Mouse (Mus musculus): Measurements from ENCODE around the gene Scp2d1.
"Not testable (repeated sequence)": the region's sequence is repeated elsewhere in the genome, so short reads cannot be mapped to it uniquely, and the experiment has no call there.

The Scp2d1 gene

DNA sequence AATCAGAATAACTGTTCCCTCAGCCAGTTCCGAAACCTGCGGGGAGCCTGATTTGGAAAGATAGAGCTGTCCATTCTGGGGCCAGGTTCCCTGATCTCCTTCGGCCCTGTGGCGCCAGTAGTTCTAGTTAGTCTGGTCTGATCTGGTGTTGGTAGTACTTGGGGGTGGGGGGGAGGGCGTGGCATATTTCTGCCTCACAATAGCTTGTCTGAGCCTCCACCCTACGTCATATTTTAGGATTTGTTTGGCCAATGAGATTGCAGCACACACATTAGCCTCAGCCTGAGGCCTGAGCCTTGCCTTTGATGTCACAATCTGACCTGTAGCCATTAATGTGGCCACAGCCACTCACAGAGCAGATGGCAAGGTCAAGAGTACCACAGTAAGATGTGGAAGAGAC, at the start of gene Scp2d1:
Gene Scp2d1, plus strand, starts transcription at position 301 of the 400 bp plus-strand sequence.
- not testable (repeated sequence) for DNase-seq

DNA sequence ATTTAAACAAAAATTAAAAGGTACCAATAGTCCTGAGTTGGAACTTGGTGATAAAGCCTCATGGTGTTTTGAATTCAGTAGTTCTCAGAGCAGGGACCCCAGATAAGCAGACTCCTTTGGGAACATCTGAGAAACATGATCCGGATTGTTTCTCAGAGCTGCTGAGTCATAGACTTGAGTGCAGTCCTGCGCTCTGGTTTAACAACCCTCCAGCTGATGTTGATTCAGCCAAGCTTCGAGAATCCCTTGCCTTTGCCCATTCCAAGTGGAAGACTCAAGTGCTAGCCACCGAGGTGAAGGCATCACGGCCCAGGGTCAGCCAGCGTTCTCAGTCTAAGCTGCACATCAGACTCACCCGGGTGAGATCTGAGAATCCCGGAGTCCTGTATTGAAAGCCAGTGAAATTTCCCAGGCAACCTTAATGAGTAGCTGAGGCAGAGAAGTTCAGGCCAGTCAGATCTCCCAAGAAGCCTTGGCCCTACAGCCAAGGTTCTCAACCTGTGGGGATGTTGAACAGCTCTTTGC, 48.8 kb upstream of the Scp2d1 start:
- no peak for DNase-seq

DNA sequence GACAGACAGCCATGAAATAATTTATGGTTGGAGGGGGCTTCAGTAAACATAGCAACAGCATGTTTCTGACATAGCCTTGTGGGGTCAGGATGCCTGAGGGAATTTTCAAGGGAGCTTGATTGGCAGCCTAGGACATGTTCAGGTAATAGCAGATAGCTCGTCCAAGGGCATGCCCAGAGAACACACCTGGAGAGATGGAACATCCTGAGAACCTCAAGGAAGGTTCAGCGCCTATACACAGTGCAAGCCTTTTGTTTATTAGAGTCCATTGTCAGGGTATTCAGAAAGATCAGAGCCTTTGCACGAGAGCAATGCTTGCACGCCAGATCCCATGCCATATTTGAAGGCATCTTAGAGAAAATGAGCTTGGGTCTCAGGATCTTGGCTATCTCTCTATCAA, 47.8 kb upstream of the Scp2d1 start:
- DNase-seq, result no peak

DNA sequence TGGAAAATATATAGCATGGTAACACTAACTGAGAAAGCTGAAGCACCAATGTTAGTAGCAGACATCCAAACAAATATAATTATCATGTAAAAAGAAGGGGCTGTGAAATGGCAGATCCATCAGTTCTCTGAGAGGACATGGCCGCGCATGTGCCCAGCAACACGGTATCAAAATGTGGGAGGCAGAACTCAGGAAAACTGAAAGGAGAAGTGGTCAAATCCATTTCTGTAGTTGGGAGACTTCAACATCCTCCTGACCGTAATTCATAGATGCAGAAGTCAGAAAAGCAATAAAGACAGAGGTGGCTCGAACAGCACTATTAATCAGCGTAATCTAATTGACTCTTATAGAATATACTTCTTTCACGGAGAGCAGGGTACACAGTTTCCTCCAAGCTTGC, 44.2 kb upstream of the Scp2d1 start:
- no peak for DNase-seq

DNA sequence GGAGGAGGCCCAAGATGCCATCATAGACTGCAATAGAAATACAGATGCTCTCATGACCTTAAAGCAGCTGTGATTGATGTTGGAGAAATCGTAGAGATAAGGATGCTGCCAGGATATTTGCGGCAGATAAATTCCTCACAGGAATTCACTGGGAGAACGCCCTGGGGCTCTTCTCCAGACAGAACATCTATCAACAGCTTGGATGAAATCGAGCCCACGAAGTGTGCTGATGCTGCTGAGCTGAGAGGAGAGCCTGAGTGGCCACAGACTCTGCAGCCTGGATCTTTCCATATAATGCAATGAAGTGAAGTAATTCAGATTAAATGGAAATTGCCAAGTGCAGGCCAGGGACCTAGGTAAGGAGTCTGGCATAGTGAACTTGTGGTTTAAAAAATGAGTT, 42.7 kb upstream of the Scp2d1 start:
- peak; percentile 9 to 36 for DNase-seq

DNA sequence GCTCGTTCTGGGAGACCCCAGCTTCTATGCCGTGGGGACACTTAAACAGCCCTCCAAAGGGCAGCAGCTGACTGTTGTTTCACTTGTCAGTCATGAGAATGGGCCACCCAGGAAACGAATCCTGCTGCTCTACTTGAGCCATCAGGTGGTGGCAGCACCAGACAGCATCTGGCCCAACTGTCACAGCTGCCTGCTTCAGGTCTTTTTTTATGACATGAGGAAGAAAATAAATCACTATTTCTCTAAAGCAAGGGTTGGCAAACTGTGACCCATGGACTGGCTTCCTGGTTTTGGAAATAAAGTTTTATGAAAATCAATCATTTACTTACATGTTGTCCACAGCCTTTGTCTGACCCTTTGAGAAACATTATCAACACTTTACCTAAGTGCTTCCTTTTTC, 41.6 kb upstream of the Scp2d1 start:
- DNase-seq, result peak; percentile 12 to 37

DNA sequence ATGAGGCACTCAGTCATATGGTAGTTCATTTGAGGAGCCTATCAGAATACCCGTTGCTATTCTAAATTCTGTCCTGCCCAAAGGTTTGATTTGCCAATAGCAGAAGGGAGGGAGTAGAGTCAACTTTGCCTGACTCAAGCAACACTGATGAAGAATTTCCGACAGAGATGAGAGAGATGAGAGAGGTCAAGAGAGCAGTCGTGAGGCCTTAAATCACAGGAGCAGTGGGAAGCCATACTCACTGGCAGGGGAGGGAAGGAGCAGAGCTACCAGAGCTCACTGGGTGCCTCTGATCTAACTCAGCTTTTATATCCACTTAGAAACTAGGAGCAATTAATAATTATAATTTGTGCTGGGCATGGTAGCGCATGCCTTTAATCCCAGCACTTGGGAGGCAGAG, 41.0 kb upstream of the Scp2d1 start:
- DNase-seq, result peak; percentile 14 to 32

DNA sequence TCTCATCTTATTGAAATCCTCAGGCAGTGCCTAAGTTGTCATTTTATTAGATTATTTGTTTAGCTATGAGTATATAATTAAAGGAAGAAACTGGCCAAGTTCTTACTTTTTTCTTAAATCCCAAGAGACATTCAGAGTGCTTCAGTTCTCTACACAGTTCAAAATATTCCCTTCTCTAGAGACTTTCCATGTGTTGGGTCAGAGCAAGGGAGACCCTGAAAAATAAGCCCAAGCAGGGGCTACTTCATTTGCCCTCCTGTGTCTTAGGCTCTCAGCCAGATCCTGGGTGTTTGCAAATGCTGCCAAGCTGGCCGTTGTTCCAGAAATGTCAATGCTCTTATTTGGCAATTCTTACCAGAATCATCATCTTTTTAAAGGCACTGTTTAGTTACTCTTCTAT, 40.3 kb upstream of the Scp2d1 start:
- no peak for DNase-seq

DNA sequence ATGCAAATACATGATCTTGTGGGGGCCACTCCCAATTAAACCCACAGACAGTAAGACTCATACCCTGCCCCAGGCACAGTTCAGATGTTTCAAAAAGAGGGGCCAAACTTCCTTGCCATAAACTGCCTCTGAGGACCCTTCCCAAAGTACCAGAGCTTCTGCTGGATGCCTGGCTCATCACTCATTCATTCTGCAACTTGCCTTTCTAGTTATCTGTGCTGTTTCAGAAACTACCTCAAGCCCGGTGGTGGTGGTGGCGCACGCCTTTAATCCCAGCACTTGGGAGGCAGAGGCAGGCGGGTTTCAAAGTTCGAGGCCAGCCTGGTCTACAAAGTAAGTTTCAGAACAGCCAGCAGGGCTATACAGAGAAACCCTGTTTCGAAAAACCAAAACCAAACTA, 39.6 kb upstream of the Scp2d1 start:
- no peak for DNase-seq

DNA sequence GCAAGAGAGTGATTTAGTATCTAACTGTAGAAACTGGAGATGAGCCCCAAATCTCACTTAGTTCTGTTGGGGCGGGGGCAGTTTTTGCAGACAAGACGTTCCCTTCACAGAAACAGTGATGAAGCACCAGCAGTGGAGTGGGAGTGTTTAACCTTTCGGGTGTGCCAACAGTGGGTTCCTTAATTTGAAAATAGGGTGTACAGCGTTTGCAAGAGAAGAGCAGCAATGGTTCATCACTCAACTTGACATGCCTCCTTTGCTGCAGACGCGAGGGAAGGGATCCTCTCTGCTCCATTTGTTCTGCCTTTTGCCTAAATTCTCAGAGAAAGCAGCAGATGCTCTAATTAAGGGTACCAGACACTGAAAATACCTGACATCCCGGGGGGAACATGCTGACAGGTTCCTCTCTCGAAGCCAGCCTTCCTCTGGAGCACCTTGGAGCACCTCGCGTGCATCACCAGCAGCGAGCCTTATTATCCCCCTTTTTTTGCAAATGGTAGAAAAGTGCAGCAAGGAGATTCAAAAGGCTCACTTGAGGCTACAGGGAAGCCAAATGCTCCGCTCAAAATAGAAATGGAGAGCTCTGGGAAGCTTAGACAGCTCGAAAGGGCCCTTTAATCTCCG, 31.7 kb upstream of the Scp2d1 start:
- no peak for DNase-seq

DNA sequence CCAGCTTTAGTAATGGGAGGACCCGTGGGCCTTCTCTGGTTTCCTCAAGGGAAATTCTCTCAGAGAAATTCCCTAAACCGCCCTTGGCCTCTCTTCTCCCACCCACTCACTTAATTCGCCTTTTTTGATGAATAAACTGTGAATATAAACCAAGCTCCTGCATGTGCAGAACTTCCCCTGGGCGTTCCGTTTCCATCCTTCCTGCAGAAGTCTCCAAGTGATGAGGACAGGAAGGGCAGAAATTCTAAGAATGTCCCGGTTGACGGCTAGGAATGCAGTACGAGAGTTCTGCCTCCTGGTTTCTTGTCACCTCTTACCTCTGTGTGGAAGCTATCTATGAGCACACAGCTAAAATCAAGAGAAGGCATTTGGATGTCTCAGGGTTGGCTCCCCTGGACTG, 25.9 kb upstream of the Scp2d1 start:
- DNase-seq, result peak; percentile 12 to 20

DNA sequence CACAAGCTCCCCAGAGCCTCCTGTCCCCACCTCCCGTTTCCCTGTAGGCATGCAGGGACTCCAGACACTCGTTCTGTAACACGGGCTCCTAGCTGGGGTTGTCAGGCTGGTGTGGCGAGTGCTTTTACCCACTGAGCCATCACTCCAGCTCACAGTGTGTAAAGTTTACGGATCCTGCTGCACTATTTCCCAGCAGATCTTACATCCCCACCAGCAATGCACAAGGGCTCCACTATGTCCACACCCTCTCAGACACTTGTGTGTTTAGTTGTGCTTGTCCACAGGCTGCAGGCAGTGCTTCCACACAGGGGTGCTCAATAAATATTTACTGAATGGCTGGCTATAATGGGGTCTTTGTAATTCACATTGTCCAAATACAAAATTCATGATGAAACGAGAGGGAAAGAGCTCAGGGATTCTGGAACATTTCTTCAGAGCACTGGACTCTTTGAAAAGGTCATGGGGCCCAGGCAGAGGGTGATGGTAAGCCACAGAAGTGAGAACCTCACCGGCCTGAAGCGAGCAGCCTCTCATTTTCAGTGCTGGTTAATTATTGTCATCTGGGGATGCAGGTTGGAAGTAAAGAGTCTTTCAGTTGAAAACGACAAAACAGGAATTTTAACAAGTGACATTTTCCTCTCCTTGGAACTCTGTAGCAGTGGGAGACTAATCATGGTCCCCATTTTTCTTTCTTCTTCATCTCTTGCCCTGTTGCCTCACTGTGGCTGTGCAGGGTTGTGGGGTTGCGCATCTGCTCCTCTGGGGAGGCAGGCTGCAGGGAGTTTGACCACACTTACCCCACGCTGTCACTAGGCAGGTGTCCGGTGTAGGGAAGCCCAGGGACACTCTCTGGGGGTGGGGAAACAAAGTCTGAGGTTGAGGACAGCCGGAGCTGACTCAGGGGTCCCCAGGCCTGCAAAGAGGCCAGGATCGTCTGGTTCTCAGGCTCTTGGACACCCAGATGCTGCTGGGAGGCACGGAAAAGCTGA, 15.4 kb upstream of the Scp2d1 start:
- DNase-seq, result no peak

DNA sequence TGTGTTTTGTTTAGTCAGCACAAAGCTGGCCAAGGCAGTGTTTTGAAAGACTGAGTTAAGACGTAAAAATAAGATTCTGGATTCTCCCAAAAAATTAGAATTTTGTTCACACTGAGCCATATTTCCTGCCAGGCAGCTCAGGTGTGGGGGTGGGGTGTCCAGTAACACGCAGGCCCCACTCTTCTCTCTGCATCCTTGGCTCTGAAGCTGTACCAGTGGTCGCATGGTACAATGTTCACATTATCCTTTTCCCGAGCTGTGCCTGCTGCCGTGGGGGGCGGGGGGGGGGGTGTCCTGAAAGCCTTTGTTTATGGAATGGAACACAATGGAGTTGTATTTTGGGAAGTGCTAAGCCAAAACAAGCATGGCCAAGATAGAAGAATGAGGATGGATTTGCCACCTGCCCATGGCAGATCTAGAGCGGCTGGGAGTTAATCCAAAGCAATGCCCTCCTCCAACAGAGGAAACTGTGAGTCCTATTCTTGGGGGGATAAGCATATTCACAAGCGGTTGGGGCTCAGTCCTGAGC, 5.1 kb downstream of the Scp2d1 start:
- no peak for DNase-seq

DNA sequence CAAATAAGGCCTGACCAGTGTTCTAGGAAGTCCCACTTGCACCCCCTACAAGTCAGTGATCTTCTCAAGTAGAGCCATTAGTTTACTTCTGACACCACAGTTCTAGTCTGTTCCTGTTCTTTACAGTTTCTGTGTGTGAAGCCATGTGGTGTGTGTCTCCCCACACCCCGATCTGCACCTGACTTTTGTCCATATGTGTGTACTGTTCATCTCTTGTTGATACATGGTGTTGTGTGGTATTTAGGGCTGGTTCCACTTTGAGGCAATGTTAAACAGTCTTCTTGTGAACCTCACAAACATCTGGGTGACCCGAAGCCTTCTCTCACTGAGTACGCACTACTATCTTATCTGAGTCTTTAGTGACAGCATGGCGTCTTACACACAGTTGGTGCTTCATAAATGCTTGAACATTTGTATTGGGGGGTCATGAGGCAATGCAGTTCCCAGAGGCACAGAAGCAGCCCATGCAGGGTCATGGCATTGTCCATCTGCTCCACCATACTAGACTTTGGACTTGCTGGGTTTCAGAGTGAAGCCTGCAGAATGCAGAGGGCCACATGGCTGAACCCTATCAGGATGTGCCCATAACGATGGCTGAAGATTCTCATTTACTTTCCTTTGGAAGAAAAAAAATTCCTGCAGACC, 13.3 kb downstream of the Scp2d1 start:
- DNase-seq, result no peak

DNA sequence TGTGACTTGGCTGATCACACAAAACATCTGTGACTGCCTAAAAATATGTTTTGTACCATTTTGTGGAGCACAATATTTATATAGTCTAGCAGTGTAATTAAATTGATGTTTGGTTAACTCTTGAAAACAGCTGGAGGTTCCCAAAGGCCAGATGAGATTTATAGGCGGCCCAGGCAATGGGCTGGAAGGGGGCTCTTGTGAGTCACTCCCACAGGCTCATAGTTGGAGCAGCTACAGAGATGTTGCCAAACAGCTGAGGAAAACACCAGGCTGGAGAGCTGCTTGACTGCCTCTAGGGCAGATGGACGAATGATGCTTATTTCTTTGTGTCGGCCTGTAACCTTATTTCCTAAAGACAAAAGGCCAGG, 13.8 kb downstream of the Scp2d1 start:
- no peak for DNase-seq

DNA sequence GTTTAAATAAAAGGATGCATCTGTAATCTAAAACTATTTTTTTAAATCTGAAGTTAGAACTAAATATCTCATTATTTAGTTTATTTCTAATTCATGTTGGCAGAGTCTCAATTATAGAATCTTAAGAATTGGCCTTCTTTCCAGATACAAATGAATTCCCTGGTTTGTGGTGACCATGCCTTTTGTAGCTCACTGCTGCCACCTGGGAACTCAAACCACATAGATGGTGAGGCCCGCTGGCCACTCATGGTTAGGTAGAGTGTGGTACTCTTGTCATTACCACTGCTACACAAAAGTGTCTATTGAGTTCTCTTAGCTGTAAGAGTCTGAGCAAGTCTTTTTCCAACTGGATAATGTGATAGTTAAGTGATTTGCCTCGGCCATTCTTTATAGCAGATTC, 45.4 kb downstream of the Scp2d1 start:
- peak in 1 of 2 experiments; percentile 9 for DNase-seq

All from kidney, adult 8-10 months (tissue).